Mouse (Mus musculus): Measurements from ENCODE around the gene Med13l.

Med13l gene

GRCm38 (mm10) chr5:118560385-118561085, at the start of gene Med13l:
Med13l (plus strand) TSS chr5:118560679.
- in situ Hi-C loops (cut with MboI; ENCODE audit: low sequenced_read_pairs) = no loop called here

DNA sequence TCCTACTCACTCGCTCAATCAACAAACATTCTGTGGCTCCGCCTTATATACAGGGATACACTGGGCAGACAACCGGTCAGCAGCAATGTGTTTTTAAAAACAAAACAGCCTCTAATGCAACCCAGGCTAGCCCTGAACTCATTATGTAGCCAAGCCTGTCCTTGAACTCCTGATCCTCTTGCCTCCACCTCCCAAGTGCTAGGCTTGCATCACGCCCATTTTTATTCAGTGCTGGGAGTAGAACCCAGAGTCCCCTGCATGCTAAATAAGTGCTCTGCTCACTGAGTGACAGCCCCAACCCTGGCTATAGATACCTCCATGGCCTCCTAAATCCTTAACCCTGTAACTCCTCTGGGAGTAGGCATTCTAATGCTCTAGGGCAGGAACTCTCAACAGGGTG, 49.5 kb upstream of the Med13l start:
- in situ Hi-C loops (cut with MboI; ENCODE audit: low sequenced_read_pairs) = no loop called here

GRCm38 (mm10) chr5:118513005-118513404, 47.5 kb upstream of the Med13l start:
- in situ Hi-C loops (cut with MboI; ENCODE audit: low sequenced_read_pairs) = no loop called here

- in situ Hi-C loops (cut with MboI; ENCODE audit: low sequenced_read_pairs) = no loop called here
These were observed 46.6 kb upstream of the Med13l start for GRCm38 (mm10) chr5:118513629-118514526.

- in situ Hi-C loops (cut with MboI; ENCODE audit: low sequenced_read_pairs) = no loop called here
These were observed 46.0 kb upstream of the Med13l start for GRCm38 (mm10) chr5:118514527-118514831.

DNA sequence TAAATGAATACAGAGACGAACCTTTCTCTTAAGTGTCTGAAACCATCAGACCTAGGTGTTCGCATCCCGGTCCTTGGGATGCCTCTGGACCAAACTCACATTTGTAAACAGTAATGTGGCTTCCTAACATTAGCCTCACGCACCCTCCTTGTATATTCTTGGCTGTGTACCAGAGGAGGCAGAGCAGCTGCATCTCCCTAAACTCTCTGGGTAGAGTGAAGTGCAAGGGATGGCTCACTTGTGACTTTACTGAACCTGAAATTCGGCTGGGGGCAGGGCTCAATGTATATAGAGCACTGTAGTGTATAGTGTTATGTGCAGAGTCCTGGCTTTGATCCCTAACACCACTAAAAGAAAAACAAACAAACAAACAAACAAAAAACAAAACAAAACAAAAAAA, 45.6 kb upstream of the Med13l start:
- in situ Hi-C loops (cut with MboI; ENCODE audit: low sequenced_read_pairs) = no loop called here

DNA sequence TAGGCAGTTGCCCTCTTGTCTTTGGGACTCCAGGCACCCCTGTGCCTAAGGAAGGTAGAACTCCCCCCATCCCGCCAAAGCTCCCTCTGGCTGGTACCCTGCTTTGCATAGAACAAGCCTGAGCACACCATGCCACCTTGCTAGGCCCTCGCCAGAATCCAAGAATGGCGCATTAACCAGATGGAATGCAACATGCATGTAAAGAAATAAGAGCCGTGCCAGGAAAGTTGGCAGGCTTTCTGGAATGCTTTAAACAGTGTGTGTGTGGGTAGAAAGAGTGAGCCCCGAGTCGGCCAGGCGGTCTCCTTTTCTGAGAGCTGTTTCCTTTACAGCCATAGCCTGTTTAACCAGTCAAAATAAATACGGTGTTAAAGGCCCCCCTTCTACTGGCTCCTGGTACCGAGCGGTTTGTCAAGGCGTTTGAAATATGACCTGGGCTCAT, 45.2 kb upstream of the Med13l start:
- in situ Hi-C loops (cut with MboI; ENCODE audit: low sequenced_read_pairs) = no loop called here

GRCm38 (mm10) chr5:118516066-118516465, 44.4 kb upstream of the Med13l start:
- in situ Hi-C loops (cut with MboI; ENCODE audit: low sequenced_read_pairs) = no loop called here

DNA sequence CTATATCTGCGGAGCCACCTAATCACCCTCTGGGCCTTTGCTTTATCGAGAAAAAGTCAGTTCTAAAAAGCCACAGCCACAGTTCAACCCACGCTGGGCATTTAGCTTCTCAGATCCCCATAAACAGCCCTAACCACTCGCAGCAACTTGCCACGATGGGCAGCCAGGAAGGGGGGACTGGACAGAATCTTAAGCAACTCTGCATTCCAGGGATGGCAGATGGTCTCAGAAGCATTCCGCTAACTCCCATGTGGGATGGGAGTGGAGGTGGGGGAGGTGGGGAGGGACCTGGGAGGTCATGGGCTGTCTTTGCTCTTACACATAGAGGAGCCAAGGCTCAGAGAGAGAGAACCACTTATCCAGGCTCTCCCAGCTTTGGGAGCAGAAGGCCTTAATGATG, 44.0 kb upstream of the Med13l start:
- in situ Hi-C loops (cut with MboI; ENCODE audit: low sequenced_read_pairs) = no loop called here

GRCm38 (mm10) chr5:118520457-118520856, 40.0 kb upstream of the Med13l start:
- in situ Hi-C loops (cut with MboI; ENCODE audit: low sequenced_read_pairs) = no loop called here

DNA sequence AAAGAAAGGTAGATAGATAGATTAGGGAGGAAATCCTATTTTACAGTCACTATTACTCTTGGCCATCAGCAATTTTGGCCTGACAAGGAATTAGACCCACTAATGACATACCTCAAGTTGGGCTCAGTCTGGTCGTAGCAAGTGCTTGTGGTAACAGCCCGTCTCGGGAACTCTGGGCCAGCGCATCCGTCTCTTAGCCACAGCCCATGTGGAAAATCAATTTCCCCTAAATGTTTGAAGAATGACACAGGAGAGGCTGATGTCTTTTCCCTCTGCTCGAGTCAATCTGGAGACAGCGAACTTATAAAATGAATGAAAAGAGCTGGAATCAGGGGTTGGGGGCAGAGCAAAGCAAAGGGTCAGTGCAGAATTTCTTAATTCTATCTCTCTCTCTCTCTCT, 36.1 kb upstream of the Med13l start:
- in situ Hi-C loops (cut with MboI; ENCODE audit: low sequenced_read_pairs) = no loop called here

DNA sequence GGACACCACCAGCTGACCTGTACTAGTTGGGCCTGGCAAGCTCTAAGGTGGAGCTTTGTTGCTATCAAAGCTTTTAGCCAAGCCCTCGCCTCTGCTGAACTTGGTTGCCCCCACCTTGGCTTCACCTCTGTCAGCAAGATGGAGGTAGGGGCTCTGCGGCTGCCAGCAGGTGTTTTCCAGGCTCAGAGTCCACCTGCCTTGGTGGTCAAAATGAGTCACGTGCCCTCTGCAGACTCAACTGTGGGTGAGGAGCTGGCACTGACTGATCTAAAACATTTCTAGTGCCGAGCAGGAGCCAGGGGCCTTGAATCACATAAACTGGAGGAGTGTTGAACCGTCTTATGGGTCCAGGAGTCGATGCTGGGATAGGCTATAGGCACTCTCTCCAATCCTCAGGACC, 34.8 kb upstream of the Med13l start:
- in situ Hi-C loops (cut with MboI; ENCODE audit: low sequenced_read_pairs) = no loop called here

DNA sequence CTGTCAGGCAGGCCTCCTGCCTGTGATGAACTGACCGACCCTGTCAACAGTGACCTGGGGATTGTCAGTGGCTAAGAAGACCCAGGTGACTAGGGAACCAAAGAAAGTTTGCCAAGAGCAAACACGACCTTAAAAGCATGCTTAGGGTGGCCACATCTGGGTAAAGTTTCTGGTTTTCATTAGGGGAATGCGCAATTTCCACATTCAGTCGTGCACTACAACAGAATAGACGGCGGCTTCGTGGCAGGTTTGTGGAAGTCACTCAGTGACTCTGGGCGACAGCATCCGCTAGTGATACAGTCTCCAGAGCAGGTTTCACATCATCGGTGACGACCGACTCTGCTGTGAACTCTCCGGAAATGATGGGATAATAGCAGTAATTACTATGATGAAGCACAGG, 34.0 kb upstream of the Med13l start:
- in situ Hi-C loops (cut with MboI; ENCODE audit: low sequenced_read_pairs) = no loop called here

- in situ Hi-C loops (cut with MboI; ENCODE audit: low sequenced_read_pairs) = no loop called here
These were observed 31.2 kb upstream of the Med13l start for GRCm38 (mm10) chr5:118529241-118529640.

GRCm38 (mm10) chr5:118532125-118532524, 28.4 kb upstream of the Med13l start:
- in situ Hi-C loops (cut with MboI; ENCODE audit: low sequenced_read_pairs) = no loop called here

DNA sequence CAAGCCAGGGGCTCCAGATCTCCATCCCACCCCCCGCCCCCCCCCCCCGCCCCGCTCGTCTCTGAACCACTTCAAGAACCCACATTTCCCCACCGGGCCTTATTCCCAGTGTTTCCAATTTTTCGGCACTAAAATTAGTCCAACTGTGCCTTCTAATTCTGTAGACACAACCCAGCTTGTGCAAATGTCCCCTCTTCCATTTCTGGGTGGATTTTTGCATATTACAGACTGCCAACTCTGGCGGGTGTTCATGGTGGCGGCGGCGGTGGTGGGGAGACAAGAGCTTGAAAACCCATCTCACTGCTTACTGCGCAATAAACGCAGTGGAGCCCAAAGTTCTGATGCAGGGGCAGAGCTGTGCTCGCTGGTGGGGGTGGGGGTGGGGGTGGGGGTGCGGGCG, 27.8 kb upstream of the Med13l start:
- in situ Hi-C loops (cut with MboI; ENCODE audit: low sequenced_read_pairs) = no loop called here

DNA sequence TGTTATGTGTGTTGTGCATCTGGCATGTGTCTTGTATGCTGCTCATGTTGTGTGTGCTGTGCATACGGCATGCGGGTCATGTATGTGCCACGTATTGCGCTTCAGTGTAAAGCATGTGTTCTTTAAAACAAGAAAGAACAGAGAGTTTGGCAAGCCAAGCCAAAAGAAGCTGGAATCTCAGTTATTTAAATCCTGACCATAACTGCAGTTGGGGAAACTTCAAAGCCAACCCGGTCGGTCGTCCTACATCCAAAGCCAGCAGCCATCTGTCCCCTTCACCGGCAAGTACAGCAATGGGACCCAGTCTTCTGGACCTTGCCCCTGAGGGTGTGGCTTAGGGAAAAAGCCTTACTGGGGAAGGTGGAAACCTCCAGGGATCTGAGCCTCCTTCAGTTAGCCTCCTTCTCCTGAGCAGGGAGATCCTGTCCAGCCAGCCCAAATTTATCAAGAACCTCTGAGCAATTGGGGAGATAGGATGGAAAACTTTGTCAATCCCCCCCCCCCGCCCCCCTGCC, 26.0 kb upstream of the Med13l start:
- in situ Hi-C loops (cut with MboI; ENCODE audit: low sequenced_read_pairs) = no loop called here

DNA sequence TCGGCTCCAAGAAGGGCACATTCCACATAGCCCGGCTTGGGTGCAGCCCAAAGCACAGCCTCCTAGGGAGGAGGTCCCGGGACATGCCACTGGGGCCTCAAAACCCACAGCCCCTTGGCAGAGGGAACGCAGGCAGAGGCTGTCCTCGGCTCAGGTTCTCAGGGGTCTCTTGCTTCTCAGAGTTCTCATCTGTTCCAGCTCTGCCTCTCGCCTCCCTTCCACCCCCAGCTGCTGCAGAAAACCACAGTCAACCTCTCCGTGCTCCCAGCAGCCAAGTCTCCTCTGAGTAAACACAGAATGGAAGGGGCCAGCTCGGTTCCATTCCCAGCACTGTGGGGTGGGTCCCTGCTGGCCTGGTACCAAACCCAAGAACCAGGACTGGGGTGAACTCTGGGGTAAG, 25.3 kb upstream of the Med13l start:
- in situ Hi-C loops (cut with MboI; ENCODE audit: low sequenced_read_pairs) = no loop called here

DNA sequence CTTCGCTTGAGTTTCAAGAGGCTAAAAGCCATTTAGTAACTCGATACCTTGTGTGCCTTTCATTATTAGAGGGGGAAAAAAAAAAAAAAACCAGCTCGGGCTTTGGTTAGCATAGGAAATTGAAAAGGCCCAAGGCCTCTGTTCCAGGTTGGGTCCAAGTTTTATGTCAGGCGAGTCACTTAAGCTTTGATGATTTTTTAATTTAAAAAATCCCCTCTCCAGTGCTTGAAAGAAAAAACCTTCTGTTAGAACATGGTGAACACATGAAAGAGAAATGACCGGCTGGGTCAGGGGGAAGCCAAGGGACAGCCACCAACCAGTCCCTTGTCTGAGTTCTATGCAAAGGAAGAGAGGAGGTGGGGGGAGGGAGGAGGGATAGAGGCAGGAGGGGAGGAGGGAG, 22.0 kb upstream of the Med13l start:
- in situ Hi-C loops (cut with MboI; ENCODE audit: low sequenced_read_pairs) = no loop called here

DNA sequence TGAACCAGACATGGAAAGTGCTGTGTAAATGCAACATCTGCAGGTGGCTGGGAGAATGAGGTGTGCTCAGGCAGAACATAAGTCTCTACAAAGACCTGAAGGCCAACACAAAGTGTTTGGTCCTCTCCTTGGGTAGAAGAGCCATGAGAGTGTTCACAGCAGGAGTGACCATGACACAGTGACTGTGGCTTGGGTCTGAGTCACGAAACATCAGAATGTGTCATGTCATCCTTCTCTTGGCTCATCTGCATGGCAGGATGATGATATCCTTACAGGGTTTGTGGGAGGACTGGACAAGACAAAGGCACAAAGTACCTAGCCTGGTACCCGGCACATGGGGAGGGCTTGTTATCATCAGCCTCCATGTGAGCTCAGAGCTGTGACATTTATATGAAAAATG, 16.7 kb upstream of the Med13l start:
- in situ Hi-C loops (cut with MboI; ENCODE audit: low sequenced_read_pairs) = no loop called here

DNA sequence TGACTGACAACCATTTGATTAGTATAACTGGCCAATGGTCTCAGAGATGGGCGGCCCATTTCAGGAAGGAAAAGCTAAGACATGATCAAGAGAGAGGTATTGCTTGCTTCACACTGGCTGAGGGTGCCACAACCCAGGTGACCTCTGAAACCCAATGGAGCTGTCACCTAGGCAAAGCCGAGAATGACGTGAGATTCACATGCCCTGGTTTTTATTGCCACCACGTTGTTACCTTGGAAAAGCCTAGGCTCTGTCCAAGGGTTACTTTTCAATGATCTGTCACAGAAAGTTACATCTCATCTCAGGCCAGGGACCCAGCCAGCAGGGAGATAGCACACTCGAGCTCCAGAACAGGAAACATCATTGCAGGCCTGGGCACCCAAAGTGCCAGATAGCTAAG, 10.0 kb upstream of the Med13l start:
- in situ Hi-C loops (cut with MboI; ENCODE audit: low sequenced_read_pairs) = no loop called here

DNA sequence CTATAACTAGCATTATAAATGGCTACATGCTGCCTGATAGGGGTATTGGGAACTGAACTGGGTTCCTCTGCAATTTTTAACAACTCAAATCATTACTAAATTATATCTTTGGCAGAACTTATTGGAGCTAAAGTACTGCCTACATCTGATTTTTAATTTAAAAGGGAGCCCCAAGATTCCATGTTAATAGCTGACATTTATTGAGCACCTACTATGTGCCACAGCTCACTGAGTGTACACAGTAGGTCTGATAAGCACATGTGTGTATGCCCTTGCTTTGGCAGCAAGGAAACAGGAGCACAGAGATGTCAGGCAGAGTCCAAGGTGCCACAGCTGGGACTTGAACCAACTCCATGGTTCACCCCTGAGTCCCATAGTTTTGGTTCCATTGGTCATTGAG, 7.2 kb upstream of the Med13l start:
- in situ Hi-C loops (cut with MboI; ENCODE audit: low sequenced_read_pairs) = no loop called here

Measured in CH12F3 (cell line).